Mouse (Mus musculus) layer of hippocampus, adult 2 months (tissue): ENCODE results near the gene Col7a1. TPM values are rescaled to one million over a fixed set of nuclear protein-coding genes. Genes with fewer than 3 reads are reported as not detected.

Source experiments
- DNase-seq, 2 experiments: peaks; one replicate each; pipeline ENCODE4 v3.0.0; 2022; ENCODE audit warnings: low spot score in 2 of 2
- H3K27ac ChIP-seq: fragments of 200-600 bp; 2 replicates; pipeline ENCODE4 v1.8.1; 2022
- H3K4me3 ChIP-seq: fragments of 200-600 bp; 2 replicates; pipeline ENCODE4 v1.8.1; 2022; ENCODE audit warnings: mild to moderate bottlenecking
- CTCF ChIP-seq: fragments of 200-600 bp; conservative IDR thresholded peaks from 2 replicates; pipeline ENCODE4 v1.8.1; 2022; ENCODE audit warnings: antibody characterized with exemption, mild to moderate bottlenecking, moderate library complexity
- total RNA-seq, 2 experiments: library from RNA; stranded (reverse); gene quantifications; 2 replicates each; pipeline ENCODE4 v1.2.3; 2021

Gene Col7a1
- total RNA-seq, 2 experiments from 2014 or later, result 3.8 to 4.6 TPM

GRCm38 (mm10) chr9:108949967-108950728 is 3.2 kb upstream of the Col7a1 start:
- no peak for TF ChIP-seq CTCF
- Histone ChIP-seq H3K27ac (no peak overlapping the region), H3K4me3 (no peak overlapping the region)
- no peak for DNase-seq

DNA sequence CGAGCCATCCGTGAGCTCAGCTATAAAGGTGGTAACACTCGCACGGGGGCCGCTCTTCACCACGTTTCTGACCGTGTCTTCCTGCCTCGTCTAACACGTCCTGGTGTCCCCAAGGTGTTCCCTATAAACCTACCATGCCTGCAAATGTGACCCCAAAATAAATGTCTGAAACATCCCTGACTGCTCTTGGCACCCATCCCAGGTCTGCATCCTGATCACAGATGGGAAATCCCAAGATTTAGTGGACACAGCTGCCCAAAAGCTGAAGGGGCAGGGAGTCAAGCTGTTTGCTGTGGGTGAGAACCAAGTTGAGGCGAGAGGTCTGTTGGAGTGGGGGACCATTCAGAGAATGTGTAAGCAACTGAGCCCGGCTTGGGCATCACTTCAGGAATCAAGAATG is 1.9 kb downstream of the Col7a1 start:
- TF ChIP-seq CTCF, result no peak
- DNase-seq, result no peak

DNA sequence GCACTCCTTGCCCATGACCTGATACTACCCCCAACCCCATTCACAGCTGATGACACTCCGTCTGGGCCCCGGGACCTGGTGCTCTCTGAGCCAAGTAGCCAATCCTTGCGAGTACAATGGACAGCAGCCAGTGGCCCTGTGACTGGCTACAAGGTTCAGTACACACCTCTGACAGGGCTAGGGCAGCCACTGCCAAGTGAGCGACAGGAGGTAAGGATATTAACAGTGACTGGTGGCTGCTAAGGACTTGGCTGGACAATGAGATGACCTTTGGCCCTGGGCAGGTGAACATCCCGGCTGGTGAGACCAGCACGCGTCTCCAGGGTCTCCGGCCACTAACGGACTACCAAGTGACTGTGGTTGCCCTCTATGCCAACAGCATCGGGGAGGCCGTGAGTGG is 2.5 kb downstream of the Col7a1 start:
- DNase-seq, result no peak
- TF ChIP-seq CTCF, result no peak
- Histone ChIP-seq H3K27ac (no peak overlapping the region), H3K4me3 (no peak overlapping the region)

More for the DNA sequence above, 1.9 kb downstream of the Col7a1 start:
- H3K4me3 ChIP-seq, result no peak overlapping the region
- H3K27ac ChIP-seq, result no peak overlapping the region

DNA sequence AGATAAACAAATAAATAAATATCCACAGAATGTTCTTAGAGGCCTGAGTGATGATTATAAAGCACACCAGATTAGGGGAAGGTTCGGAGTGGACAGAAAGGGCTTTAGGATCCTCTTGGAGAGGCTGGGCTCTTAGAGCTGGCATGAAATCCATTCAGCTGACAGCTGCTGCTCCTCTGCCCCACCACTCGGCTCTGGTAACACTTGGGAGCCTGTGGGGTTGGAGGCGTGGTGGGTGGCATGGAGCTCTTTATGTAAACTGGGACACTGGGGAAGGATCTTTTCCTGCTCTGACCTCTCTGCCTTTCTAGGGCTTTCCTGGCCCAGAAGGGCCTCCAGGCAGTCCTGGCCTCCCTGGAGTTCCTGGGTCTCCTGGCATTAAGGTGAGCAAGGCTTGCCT is 10.2 kb downstream of the Col7a1 start:
- DNase-seq, result no peak

GRCm38 (mm10) chr9:108964338-108964737 is 11.0 kb downstream of the Col7a1 start:
- no peak for DNase-seq
- Histone ChIP-seq H3K27ac (no peak overlapping the region), H3K4me3 (no peak overlapping the region)
- TF ChIP-seq CTCF, result no peak

More for the DNA sequence above, 10.2 kb downstream of the Col7a1 start:
- no peak for TF ChIP-seq CTCF
- no peak overlapping the region for H3K27ac ChIP-seq
- H3K4me3 ChIP-seq, result no peak overlapping the region

GRCm38 (mm10) chr9:108970623-108971022 is 17.2 kb downstream of the Col7a1 start:
- TF ChIP-seq CTCF, result no peak
- Histone ChIP-seq H3K27ac (no peak overlapping the region), H3K4me3 (no peak overlapping the region)
- no peak for DNase-seq

GRCm38 (mm10) chr9:108976483-108976882 is 23.1 kb downstream of the Col7a1 start:
- DNase-seq, result no peak
- no peak for TF ChIP-seq CTCF
- Histone ChIP-seq H3K27ac (no peak overlapping the region), H3K4me3 (no peak overlapping the region)

DNA sequence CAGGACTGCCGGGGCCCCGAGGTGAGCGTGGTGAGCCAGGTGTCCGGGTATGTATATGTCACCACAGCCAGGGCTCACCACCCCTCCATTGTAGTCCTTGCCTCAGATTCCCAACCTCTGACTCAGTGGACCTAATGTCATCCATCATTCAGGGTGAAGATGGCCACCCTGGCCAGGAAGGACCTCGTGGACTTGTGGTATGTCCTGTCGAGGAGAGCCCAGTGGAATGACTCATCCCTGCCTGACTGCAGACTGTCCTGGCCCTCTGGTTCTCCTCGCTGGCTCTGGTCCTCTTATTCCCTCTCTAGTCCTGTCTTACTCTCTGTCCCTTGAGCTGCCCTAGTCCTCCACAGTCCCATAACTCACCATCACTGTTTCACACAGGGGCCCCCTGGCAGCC is 24.6 kb downstream of the Col7a1 start:
- no peak for TF ChIP-seq CTCF
- Histone ChIP-seq H3K4me3 (no peak overlapping the region), H3K27ac (no peak overlapping the region)
- DNase-seq, result no peak

GRCm38 (mm10) chr9:108982498-108982897 is 29.1 kb downstream of the Col7a1 start:
- TF ChIP-seq CTCF, result no peak
- no peak for DNase-seq
- Histone ChIP-seq H3K27ac (no peak overlapping the region), H3K4me3 (no peak overlapping the region)

DNA sequence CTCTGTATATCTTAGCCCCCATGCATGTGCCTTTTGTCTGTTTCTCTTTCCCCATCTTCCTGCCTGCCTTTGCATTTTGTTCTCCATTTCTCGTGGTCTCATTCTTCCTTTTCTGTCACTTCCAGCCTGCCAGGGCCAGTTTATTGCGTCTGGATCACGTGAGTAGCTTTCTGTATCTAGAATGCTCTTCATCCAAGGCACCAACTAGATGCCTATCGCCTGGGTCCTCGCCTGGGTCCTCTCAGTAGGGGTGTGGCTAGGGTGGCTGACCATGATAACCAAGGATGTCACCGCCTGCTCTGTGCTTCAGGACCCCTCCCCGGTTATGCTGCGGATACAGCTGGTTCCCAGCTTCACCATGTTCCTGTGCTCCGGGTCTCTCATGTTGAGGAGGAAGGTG is 29.8 kb downstream of the Col7a1 start:
- no peak for TF ChIP-seq CTCF
- Histone ChIP-seq H3K4me3 (no peak overlapping the region), H3K27ac (no peak overlapping the region)
- DNase-seq, result no peak

GRCm38 (mm10) chr9:108985710-108986109 is 32.3 kb downstream of the Col7a1 start, which contains the start of gene Ucn2:
Ucn2 (plus strand) TSS chr9:108986010.
- Histone ChIP-seq H3K4me3 (no peak within 1 kb of the TSS), H3K27ac (no peak within 1 kb of the TSS)
- DNase-seq, result no peak
- TF ChIP-seq CTCF, result no peak

GRCm38 (mm10) chr9:108987704-108988350 is 34.4 kb downstream of the Col7a1 start:
- DNase-seq, result no peak
- Histone ChIP-seq H3K27ac (no peak overlapping the region), H3K4me3 (no peak overlapping the region)
- no peak for TF ChIP-seq CTCF

DNA sequence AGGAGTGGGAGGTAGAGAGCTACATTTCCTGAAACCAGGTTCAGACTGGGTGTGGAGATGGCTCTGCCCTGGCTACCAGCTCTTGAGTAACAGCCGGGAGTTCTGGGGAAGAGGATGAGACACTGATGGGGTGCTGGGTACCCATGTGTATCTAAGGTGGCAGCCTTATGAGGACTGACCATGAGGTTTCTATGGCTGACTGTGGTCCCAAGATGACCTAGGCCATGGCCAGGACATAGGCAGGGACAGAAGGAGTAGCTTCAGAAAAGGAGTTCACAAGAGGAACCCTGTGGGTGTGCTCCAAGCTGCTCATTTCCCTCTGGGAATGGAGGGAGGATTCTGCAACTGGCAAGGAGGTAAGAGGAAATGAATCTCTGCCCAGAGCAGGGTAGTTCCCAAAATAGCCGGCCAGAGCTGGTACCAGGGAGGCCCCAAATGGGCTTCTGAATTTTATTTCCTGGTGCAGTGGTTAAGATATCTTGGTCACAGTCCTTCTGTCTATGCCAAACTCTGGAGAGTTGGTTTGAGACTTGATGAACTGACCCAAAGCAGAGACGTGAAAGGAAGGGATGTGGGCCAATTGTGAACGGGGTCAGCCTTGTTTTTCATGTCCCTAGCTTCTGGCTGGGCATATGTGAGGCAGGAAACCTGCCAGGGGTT is 36.5 kb downstream of the Col7a1 start:
- no peak overlapping the region for H3K4me3 ChIP-seq
- TF ChIP-seq CTCF, result no peak
- H3K27ac ChIP-seq, result peak overlapping the region; percentile 90
- no peak for DNase-seq

- Histone ChIP-seq H3K4me3 (no peak overlapping the region), H3K27ac (peak overlapping the region; percentile 90)
- TF ChIP-seq CTCF, result no peak
- no peak for DNase-seq
Observed at GRCm38 (mm10) chr9:108990462-108990820, 37.1 kb downstream of the Col7a1 start.
